Mouse (Mus musculus): Measurements from ENCODE around the gene Mettl13.

- TF ChIP-seq POLR2A (IDR thresholded peaks at IDR 0.05; ENCODE audit: borderline replicate concordance, extremely low read depth, low read depth, low read length) (no peak), CTCF (IDR thresholded peaks at IDR 0.05; ENCODE audit: insufficient read depth, low read length) (no peak)
Observed at GRCm38 (mm10) chr1:162548917-162549613, 714 bp upstream of the Mettl13 start.

All from lung, adult 2 months (tissue).